In genomic region chr3:89512225-89512624, GRCm38 (mm10) we compare ENCODE assay signal across 8 mouse cellular contexts. TPM values are rescaled to one million over a fixed set of nuclear protein-coding genes. Genes with fewer than 3 reads are reported as not detected.
DNase-seq lines count a peak whose midpoint lies in the region; ATAC-seq and TF ChIP-seq lines count a peak whose summit lies in the region.
"Had no signal": no experiment of that assay in that cellular context is flagged by ENCODE, and none has a peak within 500 bp of the region (broad histone marks: within the 10 kb centered on the region; RNA-seq: fewer than 3 reads in every experiment).

No protein-coding gene starts in this region.

- peak; percentile 42 for DNase-seq in heart, postnatal 4 days
- no peak for DNase-seq in heart, adult 8-10 months (ENCODE audit: low spot score)
- DNase-seq in testis, postnatal 14 days (ENCODE audit: low spot score): no peak
- peak; percentile 30 for DNase-seq in forelimb bud, embryonic 11.5 days (ENCODE audit: low read depth, low spot score)
- DNase-seq in left cerebral cortex, adult 11 months (ENCODE audit: low spot score): no peak
- DNase-seq: heart, adult 11 months had no signal

- no peaks in the 10 kb centered on the region for H3K36me3 ChIP-seq in testis, adult 2 months (ENCODE audit: control insufficient read depth, insufficient read depth, low read length)

- no peak overlapping the region for H3K4me3 ChIP-seq in testis, adult 2 months (ENCODE audit: control insufficient read depth, low read depth, low read length)

- H3K27me3 ChIP-seq in testis, adult 2 months (ENCODE audit: control insufficient read depth, insufficient read depth, low read length): no peaks in the 10 kb centered on the region

- peaks cover 9% of the 10 kb centered on the region for H3K4me1 ChIP-seq in testis, adult 2 months (ENCODE audit: control insufficient read depth, insufficient read depth, low read length)

- TF ChIP-seq POLR2A in testis, adult 2 months (IDR thresholded peaks at IDR 0.05; ENCODE audit: control insufficient read depth, low read depth, low read length): no peak

- no peak for ATAC-seq in activated CD4-positive, CD25-positive, alpha-beta regulatory T cell, adult 4 months

- no peak overlapping the region for H3K27ac ChIP-seq in testis, adult 2 months (ENCODE audit: control insufficient read depth, insufficient read depth, low read depth, low read length)

- peak; percentile 94 for TF ChIP-seq CTCF in testis, adult 2 months (IDR thresholded peaks at IDR 0.05; ENCODE audit: control insufficient read depth, insufficient read depth, insufficient replicate concordance, low read depth, low read length)

RNA-seq across cellular contexts. Expression of gene Kcnn3, which starts 7.7 kb away (rescaled TPM):
- total RNA-seq in heart, postnatal 4 days (2021): 1 to 10 TPM; 4.3 to 4.8 TPM
- 1 to 10 TPM; 2.1 to 3.4 (median 2.4) TPM for total RNA-seq in heart, adult 8-10 months (2022)
- 1.7 and 2.3 TPM in 2 replicates for polyA plus RNA-seq in testis, adult 2 months (2012; rRNA removed)
- polyA plus RNA-seq in activated CD4-positive, CD25-positive, alpha-beta regulatory T cell, adult 4 months (2017; shearing (Covaris generic)): not detected

RNA-seq across cellular contexts. Expression of gene Pmvk, which starts 57.9 kb away (rescaled TPM):
- 10 to 100 TPM; 11.3 to 13.3 TPM for total RNA-seq in heart, postnatal 4 days (2021)
- total RNA-seq in heart, adult 8-10 months (2022): 1 to 10 TPM; 5.5 to 8.6 (median 7.5) TPM
- polyA plus RNA-seq in testis, adult 2 months (2012; rRNA removed): 21.0 and 23.1 TPM in 2 replicates
- 10 to 100 TPM; 31.4 to 41.9 TPM for polyA plus RNA-seq in activated CD4-positive, CD25-positive, alpha-beta regulatory T cell, adult 4 months (2017; shearing (Covaris generic))

Comparison
In these comparisons a context has a peak if more than half of its experiments do, and no peak if none do; other contexts are left out.
1. DNase-seq: peak in heart, postnatal 4 days (single experiment) and forelimb bud, embryonic 11.5 days (single experiment); none in heart, adult 8-10 months (single experiment), testis, postnatal 14 days (single experiment) and left cerebral cortex, adult 11 months (single experiment).